Mouse (Mus musculus) cerebellum, postnatal 36 days (tissue): Measurements from ENCODE around the gene Cfap43.
A peak's percentile ranks its signal among the peaks of the same experiment; 100 is the strongest.
"Not testable (repeated sequence)": the region's sequence is repeated elsewhere in the genome, so short reads cannot be mapped to it uniquely, and the experiment has no call there.

Experiments
- DNase-seq, 2 experiments: peaks; one replicate each; pipeline ENCODE4 v3.0.0; 2021 to 2022; ENCODE audit warnings: mixed read lengths in 2 of 2

The Cfap43 gene

GRCm38 (mm10) chr19:47849735-47850134 lies 69.4 kb downstream of the Cfap43 start:
- DNase-seq = no peak

GRCm38 (mm10) chr19:47841234-47841633 lies 77.9 kb downstream of the Cfap43 start:
- DNase-seq = not testable (repeated sequence)

GRCm38 (mm10) chr19:47837527-47837901 lies 81.6 kb downstream of the Cfap43 start:
- no peak for DNase-seq

GRCm38 (mm10) chr19:47836701-47837526 lies 82.2 kb downstream of the Cfap43 start:
- DNase-seq = peak; percentile 51 to 57

- no peak for DNase-seq
Measured at GRCm38 (mm10) chr19:47835776-47836175, 83.3 kb downstream of the Cfap43 start.

- no peak for DNase-seq
Measured at GRCm38 (mm10) chr19:47834614-47835013, 84.5 kb downstream of the Cfap43 start.

- DNase-seq = no peak
Measured at GRCm38 (mm10) chr19:47832316-47832715, 86.8 kb downstream of the Cfap43 start.

GRCm38 (mm10) chr19:47831111-47831510 lies 88.0 kb downstream of the Cfap43 start:
- no peak for DNase-seq

- DNase-seq = no peak
Measured at GRCm38 (mm10) chr19:47829913-47830450, 89.1 kb downstream of the Cfap43 start.

GRCm38 (mm10) chr19:47824026-47824425 lies 95.1 kb downstream of the Cfap43 start:
- DNase-seq = no peak

GRCm38 (mm10) chr19:47822143-47822796 lies 96.8 kb downstream of the Cfap43 start:
- DNase-seq = no peak

- DNase-seq = no peak
Measured at GRCm38 (mm10) chr19:47821494-47821872, 97.6 kb downstream of the Cfap43 start.

- DNase-seq = peak; percentile 72 to 73
Measured at GRCm38 (mm10) chr19:47820832-47821493, 98.1 kb downstream of the Cfap43 start.

GRCm38 (mm10) chr19:47817692-47818091 lies 101.4 kb downstream of the Cfap43 start:
- no peak for DNase-seq

- DNase-seq = no peak
Measured at GRCm38 (mm10) chr19:47814721-47815120, 104.4 kb downstream of the Cfap43 start.

- DNase-seq = no peak
Measured at GRCm38 (mm10) chr19:47812091-47812490, 107.0 kb downstream of the Cfap43 start.

- DNase-seq = no peak
Measured at GRCm38 (mm10) chr19:47798583-47798982, 120.5 kb downstream of the Cfap43 start.

- no peak for DNase-seq
Measured at GRCm38 (mm10) chr19:47796699-47797098, 122.4 kb downstream of the Cfap43 start.

- peak; percentile 48 to 54 for DNase-seq
Measured at GRCm38 (mm10) chr19:47795009-47795728, 123.9 kb downstream of the Cfap43 start.

GRCm38 (mm10) chr19:47794331-47794730 lies 124.8 kb downstream of the Cfap43 start:
- no peak for DNase-seq

GRCm38 (mm10) chr19:47790316-47791020 lies 128.6 kb downstream of the Cfap43 start:
- no peak for DNase-seq

- DNase-seq = no peak
Measured at GRCm38 (mm10) chr19:47783898-47784297, 135.2 kb downstream of the Cfap43 start.
